Mouse (Mus musculus) kidney, postnatal 0 days (tissue): ENCODE data around the gene Ncapg. TPM values are rescaled to one million over a fixed set of nuclear protein-coding genes. Genes with fewer than 3 reads are reported as not detected.

Source experiments
- ATAC-seq: fragments of 200-750 bp; cut with Nextera tagmentation; replicated peaks from 2 replicates; pipeline ENCODE4 v1.8.0; 2017; ENCODE audit warnings: low read depth, moderate number of reproducible peaks, moderate TSS enrichment, moderate library complexity; ENCODE audit not compliant: low FRiP score
- DNase-seq: peaks from one replicate; pipeline ENCODE4 v3.0.0-alpha.2; 2016; ENCODE audit warnings: low spot score
- H3K27ac ChIP-seq: fragments of 300-500 bp; sonication (generic); 2 replicates; pipeline ENCODE4 v1.5.1; 2014; ENCODE audit warnings: mild to moderate bottlenecking
- H3K27me3 ChIP-seq: fragments of 300-500 bp; sonication (generic); 2 replicates; pipeline ENCODE4 v1.6.1; 2014; ENCODE audit warnings: low read length, mixed read lengths; ENCODE audit not compliant: insufficient read depth
- H3K36me3 ChIP-seq: fragments of 300-500 bp; sonication (generic); 2 replicates; pipeline ENCODE4 v1.6.1; 2014; ENCODE audit warnings: low read length, mixed read lengths; ENCODE audit not compliant: insufficient read depth
- H3K4me1 ChIP-seq: fragments of 300-500 bp; sonication (generic); replicated peaks from 2 replicates; pipeline ENCODE4 v1.6.1; 2014; ENCODE audit warnings: antibody characterized with exemption, low read length, mixed read lengths; ENCODE audit not compliant: insufficient read depth
- H3K4me2 ChIP-seq: fragments of 300-500 bp; sonication (generic); 2 replicates; pipeline ENCODE4 v1.6.1; 2014; ENCODE audit warnings: mild to moderate bottlenecking, low read length, moderate library complexity, mixed read lengths
- H3K4me3 ChIP-seq: fragments of 300-500 bp; sonication (generic); replicated peaks from 2 replicates; pipeline ENCODE4 v1.5.1; 2014; ENCODE audit warnings: low read depth, low read length
- H3K9ac ChIP-seq: fragments of 300-500 bp; sonication (generic); 2 replicates; pipeline ENCODE4 v1.6.1; 2014; ENCODE audit warnings: low read depth, low read length
- H3K9me3 ChIP-seq: fragments of 300-500 bp; sonication (generic); replicated peaks from 2 replicates; pipeline ENCODE4 v1.6.1; 2016; ENCODE audit warnings: low read length, inconsistent platforms, mixed read lengths
- CTCF ChIP-seq: IDR thresholded peaks from 2 replicates; pipeline ENCODE4 v1.5.1; 2016; ENCODE audit warnings: antibody characterized with exemption, low read depth, mild to moderate bottlenecking, moderate library complexity
- WGBS: fragments of 180-500 bp; shearing (Covaris S2); extraction: QIAGEN DNeasy Blood & Tissue Kit; methylation state at CpG from one replicate; pipeline ENCODE4 v1.1.7; 2014; 5-methylcytosine and 5-hydroxymethylcytosine counted together
- polyA plus RNA-seq: library from polyadenylated mRNA; unstranded; fragments of >200 nt; fragmentation: Nextera tagmentation; extraction: Ambion mirVana; gene quantifications from 2 replicates; pipeline ENCODE4 v1.2.1, GENCODE M21; 2015

The Ncapg gene
- 21.8 and 24.7 TPM in 2 replicates for polyA plus RNA-seq

GRCm38 (mm10) chr5:45669598-45670279 is at the start of gene Ncapg:
Gene Ncapg, plus strand, starts transcription at chr5:45669919.
- Histone ChIP-seq H3K4me2 (peak within 1 kb of the TSS; percentile 91), H3K36me3 (no peaks in the 10 kb centered on the region), H3K4me3 (peak within 1 kb of the TSS; percentile 91), H3K27ac (peak within 1 kb of the TSS; percentile 83), H3K9ac (peak within 1 kb of the TSS; percentile 78), H3K9me3 (no peaks in the 10 kb centered on the region), H3K4me1 (no peaks in the 10 kb centered on the region), H3K27me3 (no peaks in the 10 kb centered on the region)
- under 1% methylated on average over 66 of the region's 66 CpGs for whole genome bisulfite sequencing
- ATAC-seq = peak; percentile 100
- TF ChIP-seq CTCF = 0 out of 2 replicates have a peak, but pooled peaks have one; percentile 4
- peak; percentile 100 for DNase-seq

- no peak for ATAC-seq
- no peak for TF ChIP-seq CTCF
- Histone ChIP-seq H3K9me3 (0 out of 2 replicates have a peak, but pooled peaks cover 6% of the 10 kb centered on the region), H3K4me1 (no peaks in the 10 kb centered on the region), H3K9ac (no peak overlapping the region), H3K27ac (no peak overlapping the region), H3K4me2 (no peak overlapping the region), H3K27me3 (no peaks in the 10 kb centered on the region), H3K36me3 (no peaks in the 10 kb centered on the region), H3K4me3 (no peak overlapping the region)
- no peak for DNase-seq
- WGBS = 60% methylated on average over 3 of the region's 3 CpGs
Observed at GRCm38 (mm10) chr5:45621511-45621910, 48.2 kb upstream of the Ncapg start.

- DNase-seq (no peak), ATAC-seq (no peak)
Observed at GRCm38 (mm10) chr5:45627771-45628170, 41.9 kb upstream of the Ncapg start.

GRCm38 (mm10) chr5:45629470-45629869 is 40.2 kb upstream of the Ncapg start:
- no peak for DNase-seq
- H3K27ac ChIP-seq = no peak overlapping the region
- no peak for ATAC-seq
- no peak for TF ChIP-seq CTCF
- 0 out of 2 replicates have a peak, but pooled peaks cover 6% of the 10 kb centered on the region for H3K9me3 ChIP-seq
- no peak overlapping the region for H3K9ac ChIP-seq
- H3K36me3 ChIP-seq = no peaks in the 10 kb centered on the region
- H3K4me3 ChIP-seq = no peak overlapping the region
- no peak overlapping the region for H3K4me2 ChIP-seq
- H3K27me3 ChIP-seq = no peaks in the 10 kb centered on the region
- H3K4me1 ChIP-seq = no peaks in the 10 kb centered on the region

More at GRCm38 (mm10) chr5:45627771-45628170, 41.9 kb upstream of the Ncapg start:
- Histone ChIP-seq H3K4me3 (no peak overlapping the region), H3K27me3 (no peaks in the 10 kb centered on the region), H3K9ac (no peak overlapping the region), H3K9me3 (0 out of 2 replicates have a peak, but pooled peaks cover 6% of the 10 kb centered on the region), H3K27ac (no peak overlapping the region), H3K4me2 (no peak overlapping the region), H3K36me3 (no peaks in the 10 kb centered on the region), H3K4me1 (no peaks in the 10 kb centered on the region)
- no peak for TF ChIP-seq CTCF
- 67% methylated on average over 1 of the region's 1 CpGs for WGBS

GRCm38 (mm10) chr5:45638378-45638777 is 31.3 kb upstream of the Ncapg start:
- 37% methylated on average over 3 of the region's 3 CpGs for WGBS
- Histone ChIP-seq H3K4me2 (peak overlapping the region; percentile 24; the same call in 1 of the 2 replicates), H3K9ac (no peak overlapping the region), H3K27me3 (no peaks in the 10 kb centered on the region), H3K4me3 (no peak overlapping the region), H3K27ac (no peak overlapping the region), H3K9me3 (no peaks in the 10 kb centered on the region), H3K4me1 (no peaks in the 10 kb centered on the region), H3K36me3 (no peaks in the 10 kb centered on the region)
- DNase-seq = peak; percentile 3
- ATAC-seq = no peak
- TF ChIP-seq CTCF = no peak

GRCm38 (mm10) chr5:45638806-45639714 is 30.7 kb upstream of the Ncapg start, which contains the start of gene Fam184b:
Gene Fam184b, minus strand, starts transcription at chr5:45639614.
- H3K4me3 ChIP-seq = peak within 1 kb of the TSS; percentile 60
- peak within 1 kb of the TSS; percentile 97 for H3K4me2 ChIP-seq
- no peaks in the 10 kb centered on the region for H3K4me1 ChIP-seq
- 1% methylated on average over 48 of the region's 48 CpGs for WGBS
- ATAC-seq (peak; percentile 77), DNase-seq (peak; percentile 40)
- peak within 1 kb of the TSS; percentile 52 for H3K9ac ChIP-seq
- H3K36me3 ChIP-seq = no peaks in the 10 kb centered on the region
- no peaks in the 10 kb centered on the region for H3K9me3 ChIP-seq
- H3K27ac ChIP-seq = peak within 1 kb of the TSS; percentile 36
- H3K27me3 ChIP-seq = no peaks in the 10 kb centered on the region
- TF ChIP-seq CTCF = no peak
